Mouse (Mus musculus) testis, adult 2 months (tissue): Measurements from ENCODE around the gene Dbt. TPM values are rescaled to one million over a fixed set of nuclear protein-coding genes. Genes with fewer than 3 reads are reported as not detected.
"Not testable (repeated sequence)": the region's sequence is repeated elsewhere in the genome, so short reads cannot be mapped to it uniquely, and the experiment has no call there.

Source experiments
- H3K27ac ChIP-seq: fragments of 200-500 bp; 2 replicates; pipeline ENCODE4 v1.5.1; 2012; ENCODE audit warnings: low read depth, low read length; ENCODE audit not compliant: control insufficient read depth, insufficient read depth
- H3K27me3 ChIP-seq: fragments of 200-500 bp; 2 replicates; pipeline ENCODE4 v1.6.1; 2012; ENCODE audit warnings: mild to moderate bottlenecking, low read length, moderate library complexity; ENCODE audit not compliant: control insufficient read depth, insufficient read depth
- H3K36me3 ChIP-seq: fragments of 200-500 bp; 2 replicates; pipeline ENCODE4 v1.6.1; 2012; ENCODE audit warnings: mild to moderate bottlenecking, low read length; ENCODE audit not compliant: control insufficient read depth, insufficient read depth
- H3K4me1 ChIP-seq: fragments of 200-500 bp; 2 replicates; pipeline ENCODE4 v1.6.1; 2012; ENCODE audit warnings: low read length; ENCODE audit not compliant: control insufficient read depth, insufficient read depth
- H3K4me3 ChIP-seq: fragments of 200-500 bp; 2 replicates; pipeline ENCODE4 v1.5.1; 2012; ENCODE audit warnings: low read depth, mild to moderate bottlenecking, low read length, moderate library complexity, mixed read lengths; ENCODE audit not compliant: control insufficient read depth
- CTCF ChIP-seq: fragments of 200-500 bp; IDR thresholded peaks from 2 replicates; pipeline ENCODE4 v1.5.1; 2012; ENCODE audit warnings: low read depth, mild to moderate bottlenecking, inconsistent platforms, low read length, moderate library complexity; ENCODE audit not compliant: control insufficient read depth, insufficient read depth, insufficient replicate concordance
- POLR2A ChIP-seq: fragments of 200-500 bp; IDR thresholded peaks from 2 replicates; pipeline ENCODE4 v1.6.1; 2012; ENCODE audit warnings: low read depth, mild to moderate bottlenecking, inconsistent platforms, low read length, moderate library complexity; ENCODE audit not compliant: control insufficient read depth
- polyA plus RNA-seq: library from polyadenylated mRNA; depleted of rRNA; stranded (reverse); fragments of >200 nt; gene quantifications from 2 replicates; pipeline ENCODE4 v1.2.3, GENCODE M21; 2012

Dbt gene
- polyA plus RNA-seq, 1 experiment, result 2.6 TPM

- H3K4me1 ChIP-seq, result no peaks in the 10 kb centered on the region
- no peak overlapping the region for H3K27ac ChIP-seq
- H3K36me3 ChIP-seq, result no peaks in the 10 kb centered on the region
- H3K4me3 ChIP-seq, result no peak overlapping the region
- H3K27me3 ChIP-seq, result no peaks in the 10 kb centered on the region
- TF ChIP-seq POLR2A, result no peak
Measured at GRCm38 (mm10) chr3:116542070-116542469, 29.2 kb downstream of the Dbt start.

- no peak for TF ChIP-seq CTCF
- no peak for TF ChIP-seq POLR2A
- no peaks in the 10 kb centered on the region for H3K4me1 ChIP-seq
- H3K27me3 ChIP-seq, result no peaks in the 10 kb centered on the region
- no peaks in the 10 kb centered on the region for H3K36me3 ChIP-seq
- no peak overlapping the region for H3K27ac ChIP-seq
- no peak overlapping the region for H3K4me3 ChIP-seq
Measured at GRCm38 (mm10) chr3:116542532-116542931, 29.7 kb downstream of the Dbt start.

GRCm38 (mm10) chr3:116547430-116547829 lies 34.6 kb downstream of the Dbt start:
- Histone ChIP-seq H3K27me3 (no peaks in the 10 kb centered on the region), H3K27ac (no peak overlapping the region), H3K36me3 (no peaks in the 10 kb centered on the region), H3K4me1 (no peaks in the 10 kb centered on the region), H3K4me3 (no peak overlapping the region)
- TF ChIP-seq CTCF (no peak), POLR2A (no peak)

GRCm38 (mm10) chr3:116551362-116551761 lies 38.5 kb downstream of the Dbt start:
- no peaks in the 10 kb centered on the region for H3K4me1 ChIP-seq
- H3K27me3 ChIP-seq, result no peaks in the 10 kb centered on the region
- TF ChIP-seq CTCF, result no peak
- no peak for TF ChIP-seq POLR2A
- H3K36me3 ChIP-seq, result no peaks in the 10 kb centered on the region
- no peak overlapping the region for H3K4me3 ChIP-seq
- no peak overlapping the region for H3K27ac ChIP-seq

- not testable (repeated sequence) for H3K4me3 ChIP-seq
Measured at GRCm38 (mm10) chr3:116561315-116561714, 48.4 kb downstream of the Dbt start.

GRCm38 (mm10) chr3:116562408-116563094 lies 49.7 kb downstream of the Dbt start, which contains the start of gene Lrrc39:
TSS of gene Lrrc39 (plus strand) at chr3:116562973.
- Histone ChIP-seq H3K4me3 (no peak within 1 kb of the TSS), H3K36me3 (no peaks in the 10 kb centered on the region), H3K27me3 (no peaks in the 10 kb centered on the region), H3K27ac (no peak within 1 kb of the TSS), H3K4me1 (no peaks in the 10 kb centered on the region)
- TF ChIP-seq POLR2A, result no peak
- TF ChIP-seq CTCF, result no peak

More at GRCm38 (mm10) chr3:116561315-116561714, 48.4 kb downstream of the Dbt start:
- not testable (repeated sequence) for H3K27me3 ChIP-seq, H3K36me3 ChIP-seq, H3K4me1 ChIP-seq, H3K27ac ChIP-seq

GRCm38 (mm10) chr3:116563095-116563492 lies 50.2 kb downstream of the Dbt start:
- Histone ChIP-seq H3K36me3 (no peaks in the 10 kb centered on the region), H3K4me1 (no peaks in the 10 kb centered on the region), H3K27ac (no peak overlapping the region), H3K4me3 (no peak overlapping the region), H3K27me3 (no peaks in the 10 kb centered on the region)
- TF ChIP-seq CTCF (no peak), POLR2A (no peak)

GRCm38 (mm10) chr3:116570628-116571027 lies 57.8 kb downstream of the Dbt start:
- no peaks in the 10 kb centered on the region for H3K4me1 ChIP-seq
- no peaks in the 10 kb centered on the region for H3K36me3 ChIP-seq
- H3K27ac ChIP-seq, result no peak overlapping the region
- H3K27me3 ChIP-seq, result no peaks in the 10 kb centered on the region
- TF ChIP-seq POLR2A, result no peak
- TF ChIP-seq CTCF, result no peak
- no peak overlapping the region for H3K4me3 ChIP-seq
